8 mouse cellular contexts compared by ENCODE assay signal in genomic region chr11:118418834-118419504, GRCm38 (mm10). TPM values are rescaled to one million over a fixed set of nuclear protein-coding genes. Genes with fewer than 3 reads are reported as not detected.
A peak's percentile ranks its signal among the peaks of the same experiment; 100 is the strongest.
DNase-seq lines count a peak whose midpoint lies in the region; ATAC-seq and TF ChIP-seq lines count a peak whose summit lies in the region.

Gene Cant1, minus strand, starts transcription at chr11:118419086.

- H3K4me1 ChIP-seq in CH12.LX (ENCODE audit: control insufficient read depth in 1 of 2, insufficient read depth in 2 of 2) = peaks cover 23 to 47% of the 10 kb centered on the region in 2 experiments
- H3K4me1 ChIP-seq in forebrain, embryonic 11.5 days (replicated peaks; ENCODE audit: control insufficient read depth, insufficient read depth, low read length) = peaks cover 15% of the 10 kb centered on the region
- H3K4me1 ChIP-seq in heart, embryonic 16.5 days (ENCODE audit: control insufficient read depth, insufficient read depth, low read length) = peaks cover 24% of the 10 kb centered on the region
- H3K4me1 ChIP-seq in liver, embryonic 15.5 days (replicated peaks) = peaks cover 34% of the 10 kb centered on the region
- H3K4me1 ChIP-seq in neural tube, embryonic 12.5 days = peaks cover 25% of the 10 kb centered on the region

- H3K79me2 ChIP-seq in CH12.LX (replicated peaks; ENCODE audit: control insufficient read depth, extremely low read depth, insufficient read depth, poor library complexity, severe bottlenecking) = peaks cover 16% of the 10 kb centered on the region

- WGBS in forebrain, embryonic 11.5 days = under 1% methylated on average over 43 of the region's 50 CpGs
- under 1% methylated on average over 49 of the region's 50 CpGs for WGBS in heart, embryonic 16.5 days
- under 1% methylated on average over 50 of the region's 50 CpGs for WGBS in liver, embryonic 15.5 days (ENCODE audit: insufficient replicate concordance)
- under 1% methylated on average over 50 of the region's 50 CpGs for WGBS in neural tube, embryonic 12.5 days

- peak within 1 kb of the TSS; percentile 86 for H3K4me2 ChIP-seq in CH12.LX (ENCODE audit: insufficient read depth, low read depth, poor library complexity, severe bottlenecking)
- H3K4me2 ChIP-seq in forebrain, embryonic 11.5 days (ENCODE audit: low read depth, low read length, severe bottlenecking) = peak within 1 kb of the TSS; percentile 84
- peak within 1 kb of the TSS; percentile 83 for H3K4me2 ChIP-seq in heart, embryonic 16.5 days (ENCODE audit: low read depth, low read length)
- H3K4me2 ChIP-seq in liver, embryonic 15.5 days = peak within 1 kb of the TSS; percentile 85
- H3K4me2 ChIP-seq in neural tube, embryonic 12.5 days (replicated peaks) = peak within 1 kb of the TSS; percentile 94

- dilution Hi-C loops in CH12.LX (cut with MboI; ENCODE audit: extremely low pct_ligation_motif_present, extremely low pct_unique_long_range_greater_than_20kb, low sequenced_read_pairs) = no loop called here

- H3K27me3 ChIP-seq in CH12.LX (replicated peaks) = peaks cover 8% of the 10 kb centered on the region
- no peaks in the 10 kb centered on the region for H3K27me3 ChIP-seq in forebrain, embryonic 11.5 days (ENCODE audit: control insufficient read depth, insufficient read depth, low read length)
- no peaks in the 10 kb centered on the region for H3K27me3 ChIP-seq in heart, embryonic 16.5 days (ENCODE audit: control insufficient read depth, insufficient read depth, low read length)
- H3K27me3 ChIP-seq in liver, embryonic 15.5 days = peaks cover 9% of the 10 kb centered on the region; the same call in 1 of the 2 replicates
- H3K27me3 ChIP-seq in neural tube, embryonic 12.5 days (replicated peaks) = no peaks in the 10 kb centered on the region

- peaks cover 28 to 36% of the 10 kb centered on the region in 2 experiments for H3K36me3 ChIP-seq in CH12.LX (replicated peaks in 1 of 2; ENCODE audit: control insufficient read depth in 1 of 2, insufficient read depth in 1 of 2, low read length in 1 of 2)
- no peaks in the 10 kb centered on the region; the same call in 1 of the 2 replicates for H3K36me3 ChIP-seq in forebrain, embryonic 11.5 days (ENCODE audit: control insufficient read depth, insufficient read depth, low read length)
- peaks cover 7% of the 10 kb centered on the region; the same call in 1 of the 2 replicates for H3K36me3 ChIP-seq in heart, embryonic 16.5 days (ENCODE audit: control insufficient read depth, insufficient read depth)
- H3K36me3 ChIP-seq in liver, embryonic 15.5 days (replicated peaks) = peaks cover 16% of the 10 kb centered on the region; the same call in 1 of the 2 replicates
- peaks cover 19% of the 10 kb centered on the region for H3K36me3 ChIP-seq in neural tube, embryonic 12.5 days

- TF ChIP-seq RAD21 in CH12.LX (IDR thresholded peaks at IDR 0.05; ENCODE audit: low read depth, low read length) = no peak

- in situ Hi-C loops in CH12.LX (cut with MboI; ENCODE audit: low pct_ligation_motif_present, low pct_unique_long_range_greater_than_20kb, low sequenced_read_pairs) = no loop called here

- ATAC-seq in forebrain, embryonic 11.5 days (replicated peaks; ENCODE audit: low FRiP score) = peak; percentile 94
- ATAC-seq in heart, embryonic 16.5 days (replicated peaks; ENCODE audit: extremely low read depth, insufficient read depth, low FRiP score) = peak; percentile 95
- ATAC-seq in liver, embryonic 15.5 days (ENCODE audit: insufficient read depth) = peak; percentile 95
- ATAC-seq in neural tube, embryonic 12.5 days (ENCODE audit: low FRiP score, low read depth) = peak; percentile 86

- no peak for TF ChIP-seq CTCF in CH12.LX (conservative IDR thresholded peaks at IDR 0.05 in 1 of 2, IDR thresholded peaks at IDR 0.05 in 1 of 2; ENCODE audit: low read depth in 2 of 2, low read length in 2 of 2)

- TF ChIP-seq EP300 in CH12.LX (IDR thresholded peaks at IDR 0.05; ENCODE audit: low read length) = no peak

- no peaks in the 10 kb centered on the region for H3K9me3 ChIP-seq in CH12.LX (replicated peaks; ENCODE audit: low read length)
- H3K9me3 ChIP-seq in forebrain, embryonic 11.5 days (ENCODE audit: control insufficient read depth, low read length) = no peaks in the 10 kb centered on the region
- no peaks in the 10 kb centered on the region for H3K9me3 ChIP-seq in heart, embryonic 16.5 days (replicated peaks; ENCODE audit: control insufficient read depth, low read length)
- H3K9me3 ChIP-seq in liver, embryonic 15.5 days (replicated peaks) = no peaks in the 10 kb centered on the region
- H3K9me3 ChIP-seq in neural tube, embryonic 12.5 days = no peaks in the 10 kb centered on the region

- peak within 1 kb of the TSS; percentile 76 to 94 (median 81) for H3K4me3 ChIP-seq in CH12.LX (replicated peaks in 1 of 3; ENCODE audit: low read depth in 2 of 3, low read length in 2 of 3, poor library complexity in 1 of 3)
- H3K4me3 ChIP-seq in forebrain, embryonic 11.5 days (ENCODE audit: low read depth, low read length) = peak within 1 kb of the TSS; percentile 93
- peak within 1 kb of the TSS; percentile 96 for H3K4me3 ChIP-seq in heart, embryonic 16.5 days (ENCODE audit: low read length)
- peak within 1 kb of the TSS; percentile 91 for H3K4me3 ChIP-seq in liver, embryonic 15.5 days (replicated peaks)
- H3K4me3 ChIP-seq in neural tube, embryonic 12.5 days = peak within 1 kb of the TSS; percentile 92

- peak; percentile 94 for TF ChIP-seq POLR2A in CH12.LX (IDR thresholded peaks at IDR 0.05; ENCODE audit: low read depth, low read length)

- peak; percentile 100 for DNase-seq in CH12.LX (ENCODE audit: extremely low read depth)
- DNase-seq in c-Kit-positive CD71-positive TER-119-negative erythroid progenitor cells, embryonic 14.5 days (ENCODE audit: low read depth) = peak; percentile 97
- peak; percentile 98 for DNase-seq in forebrain, embryonic 11.5 days (ENCODE audit: low spot score)
- DNase-seq in kidney, postnatal 36 days = peak; percentile 98 to 99
- peak; percentile 98 for DNase-seq in telencephalon, adult 2 months (ENCODE audit: low read depth, low spot score)

- peak within 1 kb of the TSS; percentile 89 for H3K9ac ChIP-seq in CH12.LX (ENCODE audit: insufficient read depth, low read depth)
- peak within 1 kb of the TSS; percentile 93 for H3K9ac ChIP-seq in forebrain, embryonic 11.5 days (ENCODE audit: low read length)
- H3K9ac ChIP-seq in heart, embryonic 16.5 days (ENCODE audit: low read length) = peak within 1 kb of the TSS; percentile 99
- H3K9ac ChIP-seq in liver, embryonic 15.5 days = peak within 1 kb of the TSS; percentile 94
- peak within 1 kb of the TSS; percentile 94 for H3K9ac ChIP-seq in neural tube, embryonic 12.5 days

- H3K27ac ChIP-seq in CH12.LX (ENCODE audit: insufficient read depth, low read depth) = peak within 1 kb of the TSS; percentile 26
- H3K27ac ChIP-seq in forebrain, embryonic 11.5 days (ENCODE audit: low read depth, low read length) = no peak within 1 kb of the TSS
- H3K27ac ChIP-seq in heart, embryonic 16.5 days (ENCODE audit: low read length) = peak within 1 kb of the TSS; percentile 75
- peak within 1 kb of the TSS; percentile 83 for H3K27ac ChIP-seq in liver, embryonic 15.5 days (replicated peaks)
- H3K27ac ChIP-seq in neural tube, embryonic 12.5 days = 0 out of 2 replicates have a peak within 1 kb of the TSS, but pooled peaks have one; percentile 20

TF ChIP-seq in CH12.LX, 34 proteins besides CTCF, POLR2A, EP300 and RAD21 (continues in another document):
- TF ChIP-seq UBTF (IDR thresholded peaks at IDR 0.05; ENCODE audit: low read depth, low read length) = 0 out of 2 replicates have a peak, but pooled peaks have one; percentile 52
- peak; percentile 67; the same call in 1 of the 2 replicates for TF ChIP-seq MAX (IDR thresholded peaks at IDR 0.05; ENCODE audit: low read length)
- peak; percentile 100 for TF ChIP-seq ELF1 (IDR thresholded peaks at IDR 0.05; ENCODE audit: low read depth, low read length)
- no peak for TF ChIP-seq BHLHE40 (IDR thresholded peaks at IDR 0.05; ENCODE audit: low read depth, low read length)
- no peak for TF ChIP-seq JUN (IDR thresholded peaks at IDR 0.05; ENCODE audit: insufficient read depth, low read depth, low read length)
- TF ChIP-seq NRF1 (IDR thresholded peaks at IDR 0.05; ENCODE audit: low read depth, low read length) = peak; percentile 96
- TF ChIP-seq CHD1 (IDR thresholded peaks at IDR 0.05; ENCODE audit: low read depth, low read length) = no peak
- no peak for TF ChIP-seq USF2 (conservative IDR thresholded peaks at IDR 0.05; ENCODE audit: low read depth, low read length)
- TF ChIP-seq ZNF384 (IDR thresholded peaks at IDR 0.05; ENCODE audit: low read depth, low read length) = no peak
- TF ChIP-seq HCFC1 (IDR thresholded peaks at IDR 0.05; ENCODE audit: low read depth, low read length) = peak; percentile 99
- peak; percentile 93; the same call in 1 of the 2 replicates for TF ChIP-seq GABPA (IDR thresholded peaks at IDR 0.05; ENCODE audit: insufficient replicate concordance, low read depth, low read length)
- no peak for TF ChIP-seq SMC3 (IDR thresholded peaks at IDR 0.05; ENCODE audit: low read depth, low read length)
- 0 out of 2 replicates have a peak, but pooled peaks have one; percentile 60 for TF ChIP-seq E2F4 (IDR thresholded peaks at IDR 0.05; ENCODE audit: insufficient replicate concordance, low read depth, low read length)
- peak; percentile 99; the same call in 1 of the 2 replicates for TF ChIP-seq KAT2A (IDR thresholded peaks at IDR 0.05; ENCODE audit: insufficient replicate concordance, low read length)
- TF ChIP-seq JUND (conservative IDR thresholded peaks at IDR 0.05; ENCODE audit: low read depth, low read length) = no peak
- TF ChIP-seq MEF2A (IDR thresholded peaks at IDR 0.05; ENCODE audit: borderline replicate concordance, low read depth, low read length) = peak; percentile 77; the same call in 1 of the 2 replicates
- peak; percentile 77 for TF ChIP-seq SIN3A (IDR thresholded peaks at IDR 0.05; ENCODE audit: low read length)
- TF ChIP-seq USF1 (IDR thresholded peaks at IDR 0.05; ENCODE audit: low read depth, low read length) = no peak
- TF ChIP-seq PAX5 (IDR thresholded peaks at IDR 0.05; ENCODE audit: low read length) = no peak
- TF ChIP-seq MAFK (IDR thresholded peaks at IDR 0.05; ENCODE audit: insufficient replicate concordance, low read length) = no peak
- peak; percentile 77 for TF ChIP-seq IRF4 (IDR thresholded peaks at IDR 0.05; ENCODE audit: low read depth, low read length)

RNA-seq across cellular contexts. Expression of gene Cant1, which starts in this region (rescaled TPM):
- total RNA-seq in CH12.LX (2012; rRNA removed) = 36.7 and 40.2 TPM in 2 replicates
- 25.1 and 28.8 TPM in 2 replicates for total RNA-seq in CH12.LX (2014; rRNA removed)
- 31.2 and 31.8 TPM in 2 replicates for polyA plus RNA-seq in CH12.LX (2012; ENCODE audit: insufficient read length, low read depth)
- 25.4 and 30.8 TPM in 2 replicates for polyA plus RNA-seq in forebrain, embryonic 11.5 days (2014; fragmentation: Nextera tagmentation; extraction: Ambion mirVana)
- 19.0 and 20.2 TPM in 2 replicates for polyA plus RNA-seq in heart, embryonic 16.5 days (2015; fragmentation: Nextera tagmentation; extraction: Ambion mirVana)
- 9.9 and 10.8 TPM in 2 replicates for polyA plus RNA-seq in liver, embryonic 15.5 days (2015; fragmentation: Nextera tagmentation; extraction: Ambion mirVana)
- polyA plus RNA-seq in neural tube, embryonic 12.5 days (2016; fragmentation: Nextera tagmentation; extraction: Ambion mirVana) = 32.1 and 32.2 TPM in 2 replicates
